Mouse (Mus musculus) liver, adult 2 months (tissue): ENCODE measurements around the gene Crhr1.

ENCODE experiments used
- CTCF ChIP-seq: fragments of 200-500 bp; IDR thresholded peaks from 2 replicates; pipeline ENCODE4 v1.5.1; 2011; ENCODE audit warnings: low read depth, low read length, control low read depth
- POLR2A ChIP-seq: fragments of 200-500 bp; IDR thresholded peaks from 2 replicates; pipeline ENCODE4 v1.6.1; 2011; ENCODE audit warnings: low read length, control low read depth; ENCODE audit not compliant: insufficient read depth; ENCODE audit errors: extremely low read depth

DNA sequence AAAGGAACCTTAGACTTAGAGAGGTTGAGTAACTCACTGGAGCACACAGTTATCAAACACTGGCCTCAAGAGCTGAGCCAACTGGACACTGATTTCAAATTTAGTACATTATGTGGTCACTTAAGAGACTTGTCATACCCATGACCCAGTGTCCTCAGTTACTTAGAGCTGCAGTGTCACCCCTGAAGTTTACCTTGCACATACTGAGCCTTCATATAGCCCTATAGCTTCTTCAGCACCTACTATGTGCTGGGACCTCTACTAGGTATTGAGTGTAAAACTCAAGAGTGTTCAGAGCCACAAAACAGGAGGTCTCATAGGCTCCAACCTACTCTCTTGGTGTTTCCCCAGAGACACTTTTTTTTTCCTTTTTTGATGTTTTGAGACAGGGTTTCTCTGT is 23.2 kb downstream of the Crhr1 start:
- no peak for TF ChIP-seq CTCF
- TF ChIP-seq POLR2A: no peak
